Mouse (Mus musculus) ovary, adult 10 weeks (tissue): ENCODE data around the gene Cfap97d2. TPM values are rescaled to one million over a fixed set of nuclear protein-coding genes. Genes with fewer than 3 reads are reported as not detected.

Experiments used
- polyA plus RNA-seq: library from polyadenylated mRNA; stranded (reverse); fragments of 350-450 nt; fragmentation: Illumina TruSeq; extraction: RNeasy Lipid Tissue Mini Kit (QIAGEN cat#74804); gene quantifications from one replicate; pipeline ENCODE4 v1.2.3, GENCODE M21; 2014

The Cfap97d2 gene
- polyA plus RNA-seq: 0.17 TPM

DNA sequence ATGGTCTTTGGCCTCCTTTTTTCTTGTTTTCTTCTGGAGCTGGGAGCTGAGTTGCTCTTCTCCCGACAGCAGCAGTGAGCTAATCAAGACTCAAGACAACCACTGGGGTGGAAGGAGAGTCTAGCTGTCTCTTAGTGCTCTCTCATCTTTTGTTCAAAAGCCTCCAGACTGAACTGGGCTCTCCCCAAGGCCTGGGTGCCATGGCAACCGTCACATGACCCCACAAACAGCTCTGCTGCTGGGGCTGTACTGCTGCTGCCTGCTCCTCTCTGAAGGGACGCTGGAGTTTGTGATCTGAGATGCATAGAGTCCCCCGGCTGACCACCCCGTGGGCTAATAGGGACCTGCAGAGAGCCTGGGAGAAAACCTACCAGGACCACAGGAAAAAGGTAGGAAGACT lies at the start of gene Cfap97d2:
TSS of gene Cfap97d2 (plus strand) at position 222 of the 400 bp plus-strand sequence.

DNA sequence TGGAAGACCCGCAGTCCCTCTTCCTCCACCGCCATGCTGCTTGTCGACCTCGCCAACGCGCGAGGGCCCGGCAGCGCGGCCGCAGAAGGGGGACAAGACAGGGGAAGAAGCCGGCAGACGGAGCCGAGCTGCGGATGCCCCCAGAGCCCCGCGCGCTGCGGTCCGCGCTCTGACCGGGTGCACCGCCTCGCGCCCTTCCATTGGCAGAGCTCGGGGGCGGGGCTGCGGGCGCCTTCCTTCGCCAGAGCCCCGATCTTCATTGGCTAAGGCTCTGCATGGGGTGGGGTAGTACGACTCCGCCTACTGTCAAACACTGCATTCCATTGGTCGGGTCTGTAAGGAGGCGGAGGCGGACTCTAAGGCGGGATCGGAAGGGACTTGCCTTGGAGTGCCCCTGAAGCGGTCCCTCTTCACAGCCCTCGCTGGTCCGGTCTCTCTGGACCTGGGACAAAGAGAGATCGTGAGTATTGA lies 28.2 kb upstream of the Cfap97d2 start, which contains the start of gene Rasa3:
TSS of gene Rasa3 (minus strand) at position 191 of the 471 bp plus-strand sequence.

DNA sequence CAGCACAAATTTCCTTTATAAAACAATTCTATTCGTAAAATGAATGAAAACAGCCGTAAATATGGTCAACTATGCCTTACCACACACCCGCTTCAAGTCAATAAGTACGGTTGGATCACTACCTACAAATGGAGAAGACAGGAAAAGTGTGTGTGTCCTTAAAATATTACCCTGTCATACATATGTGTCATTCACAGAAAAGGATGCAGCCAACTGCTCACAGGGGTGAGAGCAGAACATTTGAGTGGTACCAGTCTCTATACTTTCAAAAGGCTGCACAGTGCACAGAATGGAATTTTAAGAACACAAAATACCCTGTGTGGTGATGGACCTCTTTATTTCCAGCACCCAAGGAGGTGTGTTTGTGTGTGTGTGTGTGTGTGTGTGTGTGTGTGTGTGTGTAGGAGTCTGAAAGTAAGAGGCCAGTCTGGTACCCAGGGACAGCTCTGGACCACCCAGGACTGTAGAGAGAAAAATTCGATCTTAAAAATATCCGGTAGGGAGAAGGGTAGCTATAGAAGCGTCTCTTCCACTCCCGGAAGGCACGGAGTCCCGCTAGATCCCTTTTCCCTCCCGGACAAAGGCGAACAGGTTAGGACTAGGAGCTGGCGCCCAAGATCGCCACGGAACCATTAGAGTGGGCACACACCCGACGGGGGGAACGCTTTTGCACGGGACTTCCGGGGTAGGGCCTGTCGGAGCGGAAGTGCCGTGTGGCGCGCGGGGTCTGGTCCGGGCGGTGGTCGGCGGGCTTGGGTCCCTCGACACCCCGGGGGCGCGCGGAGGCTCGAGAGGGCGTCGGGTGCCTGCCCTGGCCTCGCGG lies 51.5 kb downstream of the Cfap97d2 start, which contains the start of gene Cdc16:
TSS of gene Cdc16 (plus strand) at position 695 of the 823 bp plus-strand sequence.

DNA sequence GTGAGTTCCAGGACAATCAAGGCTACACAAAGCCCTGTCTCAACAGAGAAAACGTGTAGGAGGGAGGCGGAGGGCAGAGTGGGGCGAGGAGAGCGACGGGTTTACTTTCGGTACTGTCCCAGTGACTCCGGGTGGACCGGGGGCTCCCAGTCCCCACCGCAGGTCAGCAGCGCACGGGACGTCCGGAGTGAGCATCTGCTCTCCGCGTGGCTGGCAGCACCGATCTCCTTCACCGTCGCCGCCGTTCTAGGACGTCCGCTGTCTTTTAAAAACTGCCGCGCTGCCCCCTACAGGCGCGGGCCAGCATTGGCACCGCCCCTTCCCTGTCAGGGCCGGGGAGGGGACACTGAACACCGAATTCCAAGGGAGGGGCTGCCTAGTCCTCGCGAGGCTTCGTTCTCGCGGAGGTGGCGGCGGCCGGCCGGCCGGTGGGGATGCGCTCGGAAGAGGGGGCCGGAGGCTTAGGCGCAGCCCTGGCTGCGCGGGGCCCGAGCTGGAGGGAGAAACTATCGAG lies 79.6 kb downstream of the Cfap97d2 start, which contains the start of gene Upf3a:
TSS of gene Upf3a (plus strand) at position 366 of the 514 bp plus-strand sequence.

Other genes starting within 250 kb of the Cfap97d2 start
- 49.6 TPM for gene Gas6, start 211.4 kb upstream of the Cfap97d2 start, polyA plus RNA-seq
- not detected for gene 1700029H14Rik, start 143.4 kb upstream of the Cfap97d2 start, polyA plus RNA-seq
- 13.4 TPM for gene Rasa3, start 28.3 kb upstream of the Cfap97d2 start, polyA plus RNA-seq
- gene Cdc16, start 51.8 kb downstream of the Cfap97d2 start, polyA plus RNA-seq: 110 TPM
- gene Upf3a, start 79.7 kb downstream of the Cfap97d2 start, polyA plus RNA-seq: 15.3 TPM
- gene AF366264, start 132.5 kb downstream of the Cfap97d2 start, polyA plus RNA-seq: not detected
- gene Champ1, start 163.8 kb downstream of the Cfap97d2 start, polyA plus RNA-seq: 35.1 TPM
- gene Coprs, start 184.4 kb downstream of the Cfap97d2 start, polyA plus RNA-seq: 7.2 TPM